Mouse (Mus musculus): ENCODE measurements at regions not wholly inside any gene's neighbourhood (a gene's known extent, or its start where the extent isn't known, plus 50 kb on each side); places are given as distances from the start of the nearest gene placed in this dataset.

DNA sequence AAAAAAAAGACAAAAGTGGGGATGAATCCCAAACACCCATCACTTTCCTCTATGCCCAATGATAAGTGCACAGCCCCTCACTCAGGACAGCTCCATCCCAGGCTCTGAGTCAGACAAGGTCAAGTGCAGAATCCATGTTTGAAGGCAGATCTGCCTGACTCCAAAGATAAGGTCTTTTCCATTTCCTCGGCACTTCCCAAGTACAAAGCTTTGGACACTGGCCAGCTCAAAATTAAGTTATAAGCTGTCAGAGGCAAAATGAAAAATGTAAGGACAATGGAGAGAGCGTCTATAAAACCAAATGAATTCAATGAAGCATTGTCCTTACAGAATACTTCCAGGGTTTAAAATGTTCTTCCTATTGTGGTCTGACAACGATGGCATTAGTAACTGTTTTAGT is 694.0 kb downstream of the Utrn start:
- TF ChIP-seq CTCF (IDR thresholded peaks at IDR 0.05; ENCODE audit: control insufficient read depth, insufficient read depth, insufficient replicate concordance, low read depth, low read length) (no peak), POLR2A (IDR thresholded peaks at IDR 0.05; ENCODE audit: control insufficient read depth, low read depth, low read length) (no peak)

Measured in testis, adult 2 months (tissue).